Mouse (Mus musculus) heart, postnatal 36 days (tissue): ENCODE measurements around the gene Scgn. TPM values are rescaled to one million over a fixed set of nuclear protein-coding genes. Genes with fewer than 3 reads are reported as not detected.

Source experiments
- DNase-seq, 2 experiments: peaks; one replicate each; pipeline ENCODE4 v3.0.0; 2021 to 2022
- intact Hi-C: fragments of 180-260 bp; cut with DNase I; formaldehyde crosslinking; loops from one replicate; pipeline ENCODE4 v1.15.1; 2025
- microRNA-seq, 2 experiments: library from miRNA; unstranded; fragments of <30 nt; microRNA quantifications; one replicate each; pipeline ENCODE4 v1.2.0; 2021; ENCODE audit warnings: borderline number of aligned reads in 2 of 2
- total RNA-seq, 2 experiments: library from RNA; stranded (reverse); gene quantifications; 2 replicates each; pipeline ENCODE4 v1.2.3; 2021

Scgn gene
- total RNA-seq, 2 experiments from 2014 or later = not detected

DNA sequence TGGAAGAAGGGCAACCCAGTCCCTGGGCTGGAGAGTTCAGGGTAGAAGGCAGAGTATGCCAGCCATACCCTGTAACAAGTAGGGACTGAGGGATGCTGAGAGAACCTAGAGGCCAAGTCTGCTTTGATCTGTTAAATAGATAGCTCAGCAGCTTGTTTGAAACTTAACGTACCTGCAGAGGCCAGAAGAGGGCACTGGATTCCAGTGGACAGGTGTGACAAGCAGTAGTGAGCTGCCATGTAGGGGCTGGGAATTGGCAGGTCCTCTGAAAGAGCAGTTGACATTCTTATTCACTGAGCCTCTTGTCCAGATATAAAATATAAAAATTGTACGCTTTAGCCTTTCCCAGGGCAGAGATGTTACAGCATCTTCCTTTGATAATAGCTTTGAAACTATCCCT, 48.2 kb downstream of the Scgn start:
- no peak for DNase-seq
- intact Hi-C loops = no loop called here

GRCm38 (mm10) chr13:23940291-23940690, 50.7 kb downstream of the Scgn start:
- DNase-seq = peak; percentile 6 to 11
- intact Hi-C loops = no loop called here

DNA sequence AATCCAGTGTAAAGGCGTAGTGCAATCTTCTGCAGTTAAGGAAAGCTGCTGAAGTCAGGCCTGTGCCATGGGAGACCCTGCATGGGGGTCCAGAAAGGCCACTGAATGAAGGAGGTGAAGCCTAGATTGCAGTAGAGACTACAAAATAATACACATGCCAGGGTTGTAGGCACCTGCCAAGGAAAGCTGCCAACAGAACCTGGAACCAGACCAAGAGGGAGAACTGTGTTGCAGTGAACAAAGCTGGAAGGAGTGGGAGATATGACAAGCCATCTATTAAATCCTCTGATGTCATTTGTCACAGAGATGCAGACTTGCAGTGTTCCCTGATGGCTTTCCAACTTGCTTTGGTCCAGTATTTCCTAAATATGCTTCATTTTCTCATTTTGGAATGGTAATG, 52.3 kb downstream of the Scgn start:
- intact Hi-C loops = no loop called here
- DNase-seq = no peak

- no peak for DNase-seq
- intact Hi-C loops = no loop called here
Measured at GRCm38 (mm10) chr13:23934211-23934520, 56.8 kb downstream of the Scgn start, which contains the start of gene Hist1h2aa. TSS of gene Hist1h2aa (plus strand) at chr13:23934462.

DNA sequence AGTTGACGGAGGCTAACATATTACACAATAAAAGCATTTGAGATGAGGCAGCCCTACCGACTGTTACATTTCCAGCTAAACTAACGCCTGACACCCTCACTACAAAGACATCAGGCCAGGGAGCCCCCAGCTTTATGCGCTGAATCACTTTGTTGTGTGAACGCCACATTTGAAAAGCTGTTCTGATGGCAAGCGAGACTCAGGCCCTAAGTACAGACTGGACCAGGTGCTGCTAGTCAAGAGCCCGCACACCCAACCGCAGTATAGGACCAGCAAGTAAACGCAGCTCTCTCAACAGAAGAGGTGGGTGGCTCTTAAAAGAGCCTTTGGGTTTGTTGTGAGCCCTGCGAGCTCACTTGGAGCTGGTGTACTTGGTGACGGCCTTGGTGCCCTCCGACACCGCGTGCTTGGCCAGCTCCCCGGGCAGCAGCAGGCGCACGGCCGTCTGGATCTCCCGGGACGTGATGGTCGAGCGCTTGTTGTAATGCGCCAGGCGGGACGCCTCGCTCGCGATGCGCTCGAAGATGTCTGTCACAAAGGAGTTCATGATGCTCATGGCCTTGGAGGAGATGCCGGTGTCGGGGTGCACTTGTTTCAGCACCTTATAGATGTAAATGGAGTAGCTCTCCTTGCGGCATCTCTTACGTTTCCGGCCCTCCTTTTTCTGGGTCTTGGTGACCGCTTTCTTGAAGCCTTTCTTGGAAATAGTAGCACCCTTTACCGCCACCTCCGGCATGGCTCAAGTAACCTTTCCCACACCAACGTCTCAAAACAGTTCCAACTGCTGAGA, 57.4 kb downstream of the Scgn start, which contains the start of gene Hist1h2ba:
Gene Hist1h2ba, minus strand, starts transcription at position 736 of the 790 bp plus-strand sequence.
- DNase-seq = no peak
- intact Hi-C loops = no loop called here

- no peak for DNase-seq
- intact Hi-C loops = no loop called here
Measured at GRCm38 (mm10) chr13:23930904-23931303, 60.1 kb downstream of the Scgn start.

- no peak for DNase-seq
- intact Hi-C loops = no loop called here
Measured at GRCm38 (mm10) chr13:23930461-23930860, 60.6 kb downstream of the Scgn start.

GRCm38 (mm10) chr13:23928637-23929036, 62.4 kb downstream of the Scgn start:
- intact Hi-C loops = no loop called here
- no peak for DNase-seq

DNA sequence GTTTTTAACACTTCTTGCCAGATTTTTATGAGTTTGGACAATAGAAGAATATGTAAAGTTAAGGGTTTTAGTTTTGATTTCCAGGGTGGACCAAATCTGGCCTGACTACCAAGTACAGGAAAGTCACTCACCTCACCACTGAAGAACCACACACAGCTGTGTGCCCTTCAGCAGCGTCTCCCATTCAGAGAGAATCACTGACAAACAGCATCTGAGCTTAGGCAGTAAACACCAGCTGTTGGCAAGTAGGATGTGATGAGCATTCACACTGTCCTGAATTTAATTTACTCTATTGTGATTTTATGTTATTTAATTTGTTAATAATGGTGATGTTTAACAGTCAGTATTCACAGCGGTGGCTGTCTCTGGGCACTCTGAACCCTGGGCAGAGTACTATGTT, 65.2 kb downstream of the Scgn start:
- intact Hi-C loops = no loop called here
- DNase-seq = no peak

DNA sequence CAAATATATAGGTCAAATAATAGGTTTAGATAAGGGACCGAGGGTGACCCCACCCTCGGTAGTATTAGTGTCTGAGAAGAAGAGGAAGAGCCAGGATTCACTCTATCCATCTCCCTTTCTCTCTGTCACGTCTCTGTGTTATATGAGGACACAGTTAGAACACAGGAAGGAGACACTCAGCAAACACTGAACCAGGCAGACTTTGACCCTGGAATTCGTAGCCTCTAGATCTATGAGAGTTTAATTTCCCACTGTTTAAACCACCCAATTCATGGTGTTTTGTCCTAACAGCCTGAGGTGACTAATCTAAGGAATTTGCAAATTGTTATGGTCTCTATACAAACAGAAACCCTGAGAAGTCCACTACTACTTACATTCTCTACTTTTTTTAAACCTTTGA, 73.3 kb downstream of the Scgn start:
- no peak for DNase-seq
- intact Hi-C loops = no loop called here

GRCm38 (mm10) chr13:23916132-23916531, 74.9 kb downstream of the Scgn start:
- intact Hi-C loops = no loop called here
- DNase-seq = no peak

- intact Hi-C loops = no loop called here
- peak; percentile 11 to 16 for DNase-seq
Measured at GRCm38 (mm10) chr13:23914376-23915167, 76.4 kb downstream of the Scgn start, which contains the start of gene Slc17a4. TSS of gene Slc17a4 (minus strand) at chr13:23915009.

DNA sequence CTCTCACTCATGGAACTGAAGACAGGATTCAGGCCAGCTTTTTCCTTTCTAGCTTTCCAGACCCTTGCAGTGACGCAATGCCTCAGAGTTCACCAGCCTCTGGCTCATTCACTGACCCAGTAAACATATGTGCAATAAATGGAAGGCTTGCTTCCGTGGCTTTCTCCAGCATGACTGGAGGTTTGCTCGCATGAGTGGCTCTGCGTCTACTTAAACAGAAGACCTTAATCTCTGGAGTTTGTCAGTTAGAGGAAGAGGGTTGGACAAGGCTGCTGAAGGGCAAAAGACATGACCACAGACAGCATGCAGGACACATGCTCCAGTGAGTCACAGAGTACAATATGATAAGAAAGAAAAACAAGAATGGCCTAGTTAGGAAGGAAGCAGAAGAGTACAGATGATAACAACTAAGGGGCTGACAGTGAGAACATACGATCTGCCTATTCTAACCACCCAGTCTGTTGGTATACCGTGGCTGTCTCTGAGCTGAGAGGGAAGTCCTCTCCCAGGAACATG, 77.2 kb downstream of the Scgn start:
- intact Hi-C loops = no loop called here
- DNase-seq = peak; percentile 8 to 42

DNA sequence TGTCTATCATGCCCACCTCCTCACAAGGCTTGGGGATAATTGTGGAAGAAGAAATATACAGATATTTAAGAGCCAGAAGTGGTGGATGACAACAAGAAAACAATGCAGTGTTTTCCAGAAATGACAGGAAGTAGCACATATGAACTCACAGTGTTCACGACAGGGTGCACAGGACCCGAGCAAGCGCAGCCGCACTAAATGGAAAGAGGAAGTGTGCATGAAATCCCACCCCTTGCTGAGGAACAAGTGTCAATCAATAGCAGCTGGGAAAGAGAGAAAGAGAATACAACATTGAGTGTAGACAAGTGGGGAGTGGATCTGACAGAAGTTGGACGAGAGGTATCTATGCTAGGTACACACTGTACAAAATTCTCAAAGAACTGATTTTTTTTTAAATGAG, 79.7 kb downstream of the Scgn start:
- no peak for DNase-seq
- intact Hi-C loops = no loop called here

DNA sequence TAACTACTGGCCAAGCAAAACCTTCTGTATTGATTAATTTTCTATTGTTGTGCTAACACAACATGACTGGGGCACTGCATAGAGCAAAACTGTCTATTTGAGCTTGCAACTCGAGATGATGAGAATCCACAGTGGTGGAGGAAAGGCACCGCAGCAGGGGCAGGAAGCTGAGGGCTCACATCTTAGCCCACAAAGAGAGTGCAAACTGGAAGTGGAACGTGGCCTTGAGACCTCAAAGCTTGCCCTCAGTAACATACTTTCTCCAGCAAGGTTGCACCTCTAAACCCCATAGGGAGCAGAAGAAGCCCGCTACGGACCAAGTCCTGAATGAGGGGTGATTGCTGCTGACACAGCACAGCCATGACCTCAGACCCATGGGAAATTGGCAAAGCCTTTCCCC, 80.9 kb downstream of the Scgn start:
- intact Hi-C loops = no loop called here
- no peak for DNase-seq

DNA sequence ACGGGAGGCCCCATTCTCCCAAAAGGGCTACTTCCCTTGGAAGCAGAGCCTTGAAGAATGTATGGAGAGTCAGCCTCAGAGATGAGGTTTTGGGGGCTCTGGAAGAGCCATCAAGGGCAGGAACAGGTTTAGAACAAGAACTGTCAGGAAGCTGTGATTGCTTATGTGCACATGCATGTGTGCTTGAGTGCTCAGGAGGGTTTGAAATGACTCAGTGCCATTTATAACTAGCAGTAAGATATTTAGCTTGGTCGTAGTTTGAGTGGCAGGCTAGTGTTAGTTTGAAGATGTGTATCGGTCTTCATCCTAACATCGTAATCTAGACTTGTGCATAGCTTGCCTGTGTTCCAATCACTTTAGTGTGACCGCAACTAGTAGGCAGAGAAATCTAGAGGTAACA, 84.1 kb downstream of the Scgn start:
- intact Hi-C loops = no loop called here
- no peak for DNase-seq

Small RNA genes lying within 50 kb of the gene (microRNA-seq; reads per million reads assigned to microRNA genes)
- gene Gm44344 = 0 reads per million in 2 experiments

Other genes starting within 250 kb of the Scgn start
- 1 to 10 TPM; 6.5 to 9.3 TPM for gene Hist1h3c, start 245.6 kb downstream of the Scgn start, total RNA-seq
- 10 to 100 TPM in 1 of 2 experiments, 1 to 10 TPM in 1; 9.8 to 12.0 TPM for gene Hist1h2bb, start 244.5 kb downstream of the Scgn start, total RNA-seq
- 10 to 100 TPM; 11.9 to 16.8 TPM for gene Hist1h2ab, start 240.1 kb downstream of the Scgn start, total RNA-seq
- 10 to 100 TPM; 20.4 to 22.0 TPM for gene Hist1h3b, start 238.9 kb downstream of the Scgn start, total RNA-seq
- gene Hist1h4b, start 234.2 kb downstream of the Scgn start, total RNA-seq = 10 to 100 TPM; 13.8 to 18.3 TPM
- 10 to 100 TPM; 12.3 to 13.8 TPM for gene Hist1h4a, start 230.0 kb downstream of the Scgn start, total RNA-seq
- gene Hist1h3a, start 228.8 kb downstream of the Scgn start, total RNA-seq = 10 to 100 TPM; 16.6 to 17.0 TPM
- gene Hist1h1a, start 227.5 kb downstream of the Scgn start, total RNA-seq = 1 to 10 TPM; 7.5 to 8.2 TPM
- not detected for gene Trim38, start 221.3 kb downstream of the Scgn start, total RNA-seq
- not detected for gene Slc17a2, start 184.2 kb downstream of the Scgn start, total RNA-seq
- not detected for gene Slc17a3, start 151.8 kb downstream of the Scgn start, total RNA-seq
- gene Slc17a1, start 123.5 kb downstream of the Scgn start, total RNA-seq = not detected
- gene Slc17a4, start 76.2 kb downstream of the Scgn start, total RNA-seq = not detected
- gene Hist1h2ba, start 57.1 kb downstream of the Scgn start, total RNA-seq = not detected
- not detected for gene Hist1h2aa, start 56.8 kb downstream of the Scgn start, total RNA-seq